Mouse (Mus musculus) midbrain, embryonic 15.5 days (tissue): Measurements from ENCODE around the gene Eml6. TPM values are rescaled to one million over a fixed set of nuclear protein-coding genes. Genes with fewer than 3 reads are reported as not detected.
"Not testable (repeated sequence)": the region's sequence is repeated elsewhere in the genome, so short reads cannot be mapped to it uniquely, and the experiment has no call there.

Experiments used
- ATAC-seq: fragments of 200-750 bp; cut with Nextera tagmentation; replicated peaks from 2 replicates; pipeline ENCODE4 v1.8.0; 2017; ENCODE audit warnings: moderate TSS enrichment
- H3K27ac ChIP-seq: fragments of 300-500 bp; sonication (generic); 2 replicates; pipeline ENCODE4 v1.5.1; 2015; ENCODE audit warnings: mild to moderate bottlenecking, inconsistent platforms
- H3K27me3 ChIP-seq: fragments of 300-500 bp; sonication (generic); replicated peaks from 2 replicates; pipeline ENCODE4 v1.6.1; 2015; ENCODE audit warnings: inconsistent platforms
- H3K36me3 ChIP-seq: fragments of 300-500 bp; sonication (generic); replicated peaks from 2 replicates; pipeline ENCODE4 v1.6.1; 2015; ENCODE audit warnings: inconsistent platforms
- H3K4me1 ChIP-seq: fragments of 300-500 bp; sonication (generic); 2 replicates; pipeline ENCODE4 v1.6.1; 2015; ENCODE audit warnings: inconsistent platforms
- H3K4me2 ChIP-seq: fragments of 300-500 bp; sonication (generic); 2 replicates; pipeline ENCODE4 v1.6.1; 2015; ENCODE audit warnings: inconsistent platforms, mild to moderate bottlenecking, moderate library complexity
- H3K4me3 ChIP-seq: fragments of 300-500 bp; sonication (generic); 2 replicates; pipeline ENCODE4 v1.5.1; 2015; ENCODE audit warnings: mild to moderate bottlenecking, inconsistent platforms
- H3K9ac ChIP-seq: fragments of 300-500 bp; sonication (generic); 2 replicates; pipeline ENCODE4 v1.6.1; 2015; ENCODE audit warnings: mild to moderate bottlenecking, inconsistent platforms
- H3K9me3 ChIP-seq: fragments of 300-500 bp; sonication (generic); 2 replicates; pipeline ENCODE4 v1.6.1; 2016; ENCODE audit warnings: inconsistent platforms
- WGBS: fragments of 180-500 bp; shearing (Covaris S2); methylation state at CpG from one replicate; pipeline ENCODE4 v1.1.7; 2015; ENCODE audit warnings: mixed read lengths; 5-methylcytosine and 5-hydroxymethylcytosine counted together
- polyA plus RNA-seq: library from polyadenylated mRNA; unstranded; fragments of >200 nt; fragmentation: Nextera tagmentation; extraction: Ambion mirVana; gene quantifications from 2 replicates; pipeline ENCODE4 v1.2.1, GENCODE M21; 2015

Eml6 gene
- polyA plus RNA-seq, 1 experiment from 2014 or later = 7.7 TPM

DNA sequence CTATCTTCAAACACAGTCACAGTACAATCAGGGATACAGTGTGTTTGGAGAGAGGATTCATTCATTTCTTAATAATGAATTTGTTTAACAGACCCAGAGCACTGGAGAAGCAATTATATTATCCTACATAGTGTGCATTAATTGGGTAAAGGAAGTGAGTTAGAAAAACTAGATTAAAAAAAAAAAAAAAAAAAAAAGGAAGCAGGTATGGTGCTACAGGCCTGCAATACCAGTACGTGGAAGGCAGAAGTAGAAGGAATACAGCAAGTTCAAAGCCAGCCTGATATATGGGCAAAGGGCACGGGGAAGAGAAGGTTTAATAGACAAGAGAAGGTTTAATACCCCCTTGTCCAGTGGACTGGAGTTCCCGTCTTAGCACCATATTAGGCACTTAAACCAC lies 246.9 kb downstream of the Eml6 start:
- H3K27ac ChIP-seq = no peak overlapping the region
- ATAC-seq = no peak
- H3K4me3 ChIP-seq = no peak overlapping the region
- no peak overlapping the region for H3K9ac ChIP-seq
- H3K9me3 ChIP-seq = no peaks in the 10 kb centered on the region
- WGBS = 68% methylated on average over 3 of the region's 3 CpGs
- no peaks in the 10 kb centered on the region for H3K27me3 ChIP-seq
- H3K36me3 ChIP-seq = 0 out of 2 replicates have a peak, but pooled peaks cover 3% of the 10 kb centered on the region
- no peak overlapping the region for H3K4me2 ChIP-seq
- H3K4me1 ChIP-seq = 0 out of 2 replicates have a peak, but pooled peaks cover 7% of the 10 kb centered on the region

DNA sequence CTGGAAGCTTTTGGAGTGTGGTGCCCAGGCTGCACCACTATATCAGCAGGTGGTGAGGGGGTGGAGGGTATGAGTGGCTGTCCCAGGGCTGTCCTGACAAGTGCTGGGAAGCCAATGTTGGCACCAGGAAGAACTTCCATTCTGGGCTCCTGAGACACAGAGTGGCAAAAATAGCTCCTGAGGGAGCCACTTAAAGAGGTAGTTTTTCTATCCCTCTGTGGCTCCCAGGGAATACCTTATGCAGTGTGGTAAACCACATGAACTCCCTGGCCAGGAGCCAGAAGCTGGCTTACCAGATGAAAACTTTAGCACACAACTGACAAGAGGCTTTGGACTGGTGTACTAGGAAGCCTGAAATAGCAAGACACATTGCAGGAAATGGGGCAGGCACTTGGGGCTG lies 247.9 kb downstream of the Eml6 start:
- no peak overlapping the region for H3K9ac ChIP-seq
- no peak for ATAC-seq
- H3K36me3 ChIP-seq = 0 out of 2 replicates have a peak, but pooled peaks cover 3% of the 10 kb centered on the region
- H3K4me1 ChIP-seq = 0 out of 2 replicates have a peak, but pooled peaks cover 7% of the 10 kb centered on the region
- H3K27ac ChIP-seq = no peak overlapping the region
- no peaks in the 10 kb centered on the region for H3K27me3 ChIP-seq
- no peak overlapping the region for H3K4me3 ChIP-seq
- no peaks in the 10 kb centered on the region for H3K9me3 ChIP-seq
- H3K4me2 ChIP-seq = no peak overlapping the region

DNA sequence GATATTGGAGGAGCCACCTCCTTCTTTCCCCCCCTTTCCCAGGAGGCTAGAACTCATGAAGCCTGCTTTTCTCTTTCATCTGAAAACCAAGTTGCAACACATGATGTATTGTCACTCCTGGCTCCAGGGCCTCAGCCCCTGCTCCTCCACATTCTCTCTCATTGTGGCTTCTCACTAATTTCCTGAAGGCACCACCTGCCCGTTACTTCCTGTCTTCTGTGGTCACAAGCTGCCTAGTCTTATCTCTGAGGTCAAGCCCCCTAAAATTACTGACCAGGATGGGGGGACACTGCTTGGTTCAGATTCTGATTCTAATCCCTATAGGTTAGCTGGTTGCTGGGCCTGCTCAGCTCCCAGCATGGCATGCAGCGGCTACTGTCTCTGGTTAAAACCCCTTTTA lies 251.1 kb downstream of the Eml6 start:
- Histone ChIP-seq H3K9me3 (no peaks in the 10 kb centered on the region), H3K4me3 (no peak overlapping the region), H3K9ac (no peak overlapping the region), H3K4me2 (no peak overlapping the region), H3K27me3 (no peaks in the 10 kb centered on the region), H3K27ac (no peak overlapping the region), H3K36me3 (0 out of 2 replicates have a peak, but pooled peaks cover 3% of the 10 kb centered on the region), H3K4me1 (0 out of 2 replicates have a peak, but pooled peaks cover 7% of the 10 kb centered on the region)
- no peak for ATAC-seq
- WGBS = 56% methylated on average over 2 of the region's 2 CpGs

DNA sequence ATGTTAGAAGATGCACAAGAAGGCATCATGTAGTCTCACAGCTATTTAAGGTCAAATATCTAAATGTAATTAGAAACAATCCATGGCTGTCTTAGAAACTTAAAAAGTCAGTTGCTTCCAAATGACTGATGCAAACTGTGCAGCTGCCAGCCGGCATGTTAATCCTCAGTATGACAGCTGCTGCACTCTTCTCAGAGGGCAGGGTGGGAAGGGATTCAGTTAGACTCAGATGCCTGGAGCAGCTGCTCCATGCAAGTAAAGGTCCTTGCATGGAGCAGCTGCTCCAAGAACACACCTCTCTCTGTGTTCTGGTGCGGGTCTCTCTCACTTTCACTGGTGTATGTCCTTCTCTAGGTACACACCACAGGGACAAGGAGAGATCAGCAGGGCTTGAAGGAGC lies 251.5 kb downstream of the Eml6 start:
- 0 out of 2 replicates have a peak, but pooled peaks cover 7% of the 10 kb centered on the region for H3K4me1 ChIP-seq
- no peak overlapping the region for H3K9ac ChIP-seq
- H3K9me3 ChIP-seq = no peaks in the 10 kb centered on the region
- no peak overlapping the region for H3K4me3 ChIP-seq
- 0 out of 2 replicates have a peak, but pooled peaks cover 3% of the 10 kb centered on the region for H3K36me3 ChIP-seq
- H3K27me3 ChIP-seq = no peaks in the 10 kb centered on the region
- no peak overlapping the region for H3K27ac ChIP-seq
- H3K4me2 ChIP-seq = no peak overlapping the region
- WGBS = 16% methylated on average over 2 of the region's 2 CpGs
- peak; percentile 67; the same call in 1 of the 2 replicates for ATAC-seq

DNA sequence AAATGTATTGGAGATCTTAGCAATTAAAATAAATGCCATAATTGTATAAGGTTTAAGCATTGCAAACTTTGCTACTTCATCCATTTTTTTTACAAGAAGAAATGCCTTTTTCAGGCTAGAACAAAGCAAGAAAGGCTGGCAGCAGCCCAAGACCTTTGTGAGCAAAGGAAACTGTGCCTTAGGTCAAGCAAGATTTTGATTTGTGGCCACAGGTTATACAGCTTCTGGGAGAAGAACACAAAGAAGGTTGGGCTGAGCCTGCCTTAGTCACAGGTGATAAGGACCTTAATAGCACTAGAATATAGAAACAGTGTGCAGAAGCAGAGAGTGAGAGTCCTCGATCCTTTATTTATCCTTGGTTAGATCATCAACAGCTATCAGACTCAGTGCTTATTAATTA lies 253.6 kb downstream of the Eml6 start:
- Histone ChIP-seq H3K4me2 (no peak overlapping the region), H3K27ac (no peak overlapping the region), H3K4me3 (no peak overlapping the region), H3K9me3 (no peaks in the 10 kb centered on the region), H3K9ac (no peak overlapping the region), H3K27me3 (no peaks in the 10 kb centered on the region), H3K4me1 (0 out of 2 replicates have a peak, but pooled peaks cover 7% of the 10 kb centered on the region), H3K36me3 (0 out of 2 replicates have a peak, but pooled peaks cover 3% of the 10 kb centered on the region)
- no peak for ATAC-seq
- WGBS = 85% methylated on average over 1 of the region's 1 CpGs

GRCm38 (mm10) chr11:29770666-29771400 lies 255.0 kb downstream of the Eml6 start:
- no peak for ATAC-seq
- Histone ChIP-seq H3K27me3 (no peaks in the 10 kb centered on the region), H3K9ac (no peak overlapping the region), H3K4me3 (no peak overlapping the region), H3K4me1 (0 out of 2 replicates have a peak, but pooled peaks cover 7% of the 10 kb centered on the region), H3K27ac (no peak overlapping the region), H3K9me3 (no peaks in the 10 kb centered on the region), H3K36me3 (no peaks in the 10 kb centered on the region), H3K4me2 (no peak overlapping the region)
- WGBS = 70% methylated on average over 3 of the region's 3 CpGs

DNA sequence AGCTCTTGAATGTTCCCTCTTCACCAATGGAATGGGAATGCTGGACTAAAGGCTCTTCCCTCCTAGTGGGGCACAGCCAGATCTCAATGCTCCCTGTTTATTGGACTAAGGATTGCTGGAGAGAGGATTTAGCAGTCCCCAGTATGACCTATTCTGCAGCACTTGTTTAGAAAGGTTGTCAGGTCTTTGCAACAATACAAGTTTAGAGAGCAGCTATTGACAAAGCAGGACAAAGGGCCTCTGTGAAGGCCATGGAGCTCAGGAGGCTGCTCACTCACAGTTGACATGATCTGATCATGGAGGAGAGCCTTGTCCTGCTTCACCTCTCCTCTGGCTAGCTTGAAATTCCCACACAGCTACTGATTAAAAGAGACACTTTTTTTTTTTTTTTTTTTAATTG lies 257.3 kb downstream of the Eml6 start:
- no peaks in the 10 kb centered on the region for H3K27me3 ChIP-seq
- no peak overlapping the region for H3K4me3 ChIP-seq
- H3K36me3 ChIP-seq = no peaks in the 10 kb centered on the region
- H3K9me3 ChIP-seq = no peaks in the 10 kb centered on the region
- no peak overlapping the region for H3K9ac ChIP-seq
- H3K4me1 ChIP-seq = no peaks in the 10 kb centered on the region
- ATAC-seq = no peak
- no peak overlapping the region for H3K4me2 ChIP-seq
- no peak overlapping the region for H3K27ac ChIP-seq

DNA sequence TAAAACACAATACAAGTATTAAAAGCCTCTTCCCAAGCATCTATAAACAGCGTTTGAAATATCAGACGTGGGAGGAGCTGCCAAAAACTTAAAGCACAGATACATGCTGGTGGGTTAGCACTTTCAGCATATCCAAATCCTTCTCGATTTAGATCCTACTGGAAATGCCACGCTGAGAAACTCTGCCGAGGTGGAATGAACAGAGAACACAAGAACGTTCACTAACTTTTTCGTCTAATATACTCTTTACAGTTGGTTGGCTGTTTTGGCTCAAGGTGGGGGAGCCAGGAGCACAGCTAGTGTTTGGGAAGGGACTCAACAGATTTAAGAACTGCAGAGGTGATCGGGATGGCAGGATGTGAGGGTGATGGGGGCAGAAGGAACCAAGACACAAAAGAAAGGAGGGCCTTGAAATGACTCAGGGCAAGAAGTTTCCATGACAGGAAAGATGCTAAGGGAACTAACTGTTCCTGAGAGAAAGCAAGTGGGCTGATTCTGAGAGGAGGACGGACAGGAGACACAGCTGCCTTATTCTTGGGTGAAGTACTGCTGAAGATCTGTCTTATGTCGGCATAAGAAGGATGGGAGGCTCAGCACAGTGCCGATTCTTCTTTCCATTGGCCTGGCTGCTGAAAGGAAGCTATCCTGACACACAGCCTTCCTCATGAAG lies 259.4 kb downstream of the Eml6 start:
- no peak for ATAC-seq
- Histone ChIP-seq H3K27me3 (no peaks in the 10 kb centered on the region), H3K4me2 (no peak overlapping the region), H3K9me3 (no peaks in the 10 kb centered on the region), H3K36me3 (no peaks in the 10 kb centered on the region), H3K4me1 (no peaks in the 10 kb centered on the region), H3K27ac (no peak overlapping the region), H3K4me3 (no peak overlapping the region), H3K9ac (no peak overlapping the region)
- 83% methylated on average over 11 of the region's 11 CpGs for WGBS

DNA sequence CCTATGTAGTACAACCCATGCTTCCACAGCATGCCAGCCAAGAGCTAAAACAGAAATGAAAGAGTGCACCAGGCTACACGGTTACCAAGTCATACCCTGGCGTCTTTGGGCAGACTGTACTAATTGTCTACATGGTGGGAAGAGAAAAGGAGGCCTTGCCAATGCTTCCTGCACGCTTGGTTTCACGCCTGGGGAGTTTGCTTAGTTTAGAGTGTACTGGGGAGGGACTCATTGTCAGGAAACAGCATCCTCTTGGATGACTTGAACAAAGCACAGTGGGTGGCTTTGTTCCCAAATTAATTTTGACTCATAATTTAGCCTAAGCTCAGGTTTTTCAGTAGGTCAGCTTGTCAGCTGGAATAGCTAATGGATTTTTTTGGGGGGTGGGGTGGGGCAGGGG lies 260.8 kb downstream of the Eml6 start:
- ATAC-seq = no peak
- WGBS = 28% methylated on average over 4 of the region's 4 CpGs
- H3K4me1 ChIP-seq = no peaks in the 10 kb centered on the region
- no peaks in the 10 kb centered on the region for H3K36me3 ChIP-seq
- no peak overlapping the region for H3K9ac ChIP-seq
- H3K9me3 ChIP-seq = no peaks in the 10 kb centered on the region
- no peak overlapping the region for H3K27ac ChIP-seq
- no peak overlapping the region for H3K4me2 ChIP-seq
- H3K27me3 ChIP-seq = no peaks in the 10 kb centered on the region
- no peak overlapping the region for H3K4me3 ChIP-seq

DNA sequence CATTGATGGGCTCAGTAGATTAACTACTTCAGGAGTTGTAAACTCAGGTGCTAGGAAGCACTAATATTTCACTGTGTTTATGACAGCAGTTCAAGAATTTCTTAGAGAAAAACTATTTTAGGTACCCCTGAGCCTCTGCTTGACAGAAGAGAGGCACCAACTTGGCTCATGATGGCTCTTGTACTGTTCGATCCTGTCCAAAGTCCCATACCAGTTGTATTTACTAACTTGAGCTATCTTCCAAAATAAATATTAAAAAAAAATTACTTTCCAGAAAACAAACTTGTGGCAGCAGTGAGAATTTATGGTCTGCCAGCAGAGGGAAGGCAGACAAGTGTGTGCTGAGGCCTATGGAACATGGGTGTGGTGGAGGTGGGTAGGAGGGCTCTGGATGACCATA lies 263.1 kb downstream of the Eml6 start:
- H3K4me1 ChIP-seq = no peaks in the 10 kb centered on the region
- H3K4me3 ChIP-seq = no peak overlapping the region
- H3K9me3 ChIP-seq = no peaks in the 10 kb centered on the region
- no peak for ATAC-seq
- H3K27ac ChIP-seq = no peak overlapping the region
- H3K27me3 ChIP-seq = no peaks in the 10 kb centered on the region
- H3K9ac ChIP-seq = no peak overlapping the region
- H3K4me2 ChIP-seq = no peak overlapping the region
- 96% methylated on average over 1 of the region's 1 CpGs for WGBS
- H3K36me3 ChIP-seq = no peaks in the 10 kb centered on the region

DNA sequence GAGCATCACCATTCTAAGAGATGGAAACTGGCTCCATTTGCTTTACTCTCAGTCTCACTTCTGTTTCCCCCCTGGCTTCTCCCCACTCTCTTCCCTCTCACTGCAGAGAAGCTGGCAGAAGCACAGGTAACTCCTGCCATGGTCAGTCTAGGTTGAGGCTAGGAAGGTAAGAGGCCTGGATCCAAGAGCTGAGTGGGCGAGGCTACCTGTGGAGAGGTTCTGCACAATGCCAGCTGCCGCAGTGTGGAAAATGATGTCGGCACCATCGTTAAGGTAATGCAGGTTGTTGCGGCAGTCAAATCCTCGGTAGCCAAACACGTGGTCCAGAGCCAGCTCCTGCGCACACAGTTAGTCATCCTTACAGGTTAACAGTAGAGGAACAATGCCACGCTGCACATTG lies 264.4 kb downstream of the Eml6 start:
- WGBS = 92% methylated on average over 9 of the region's 9 CpGs

GRCm38 (mm10) chr11:29758617-29759016 lies 267.2 kb downstream of the Eml6 start:
- Histone ChIP-seq H3K27ac (no peak overlapping the region), H3K9ac (no peak overlapping the region), H3K4me1 (no peaks in the 10 kb centered on the region), H3K36me3 (no peaks in the 10 kb centered on the region), H3K27me3 (no peaks in the 10 kb centered on the region), H3K4me3 (no peak overlapping the region), H3K9me3 (no peaks in the 10 kb centered on the region), H3K4me2 (no peak overlapping the region)
- WGBS = 90% methylated on average over 5 of the region's 5 CpGs
- ATAC-seq = no peak

More for the DNA sequence above, 264.4 kb downstream of the Eml6 start:
- Histone ChIP-seq H3K4me3 (no peak overlapping the region), H3K9me3 (no peaks in the 10 kb centered on the region), H3K27me3 (no peaks in the 10 kb centered on the region), H3K27ac (no peak overlapping the region), H3K9ac (no peak overlapping the region), H3K4me2 (no peak overlapping the region), H3K4me1 (no peaks in the 10 kb centered on the region), H3K36me3 (no peaks in the 10 kb centered on the region)
- no peak for ATAC-seq

DNA sequence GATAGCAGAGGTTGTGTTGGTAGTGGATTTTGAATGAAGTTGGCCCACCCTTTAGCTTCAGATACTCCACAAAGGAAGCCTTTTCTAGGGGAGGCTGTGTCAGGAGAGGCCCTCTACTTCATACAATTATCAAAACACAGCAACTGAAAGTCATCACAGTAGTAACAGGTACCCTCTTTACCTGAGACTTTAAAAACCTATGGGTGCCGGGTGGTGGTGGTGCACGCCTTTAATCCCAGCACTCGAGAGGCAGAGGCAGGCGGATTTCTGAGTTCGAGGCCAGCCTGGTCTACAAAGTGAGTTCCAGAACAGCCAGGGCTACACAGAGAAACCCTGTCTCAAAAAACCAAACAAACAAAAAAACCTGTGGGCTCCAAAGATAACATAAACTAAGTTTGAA lies 269.8 kb downstream of the Eml6 start:
- H3K4me3 ChIP-seq, H3K4me1 ChIP-seq, H3K27ac ChIP-seq, H3K9me3 ChIP-seq, H3K4me2 ChIP-seq, H3K27me3 ChIP-seq, H3K9ac ChIP-seq, ATAC-seq, H3K36me3 ChIP-seq: not testable (repeated sequence)
- 92% methylated on average over 5 of the region's 5 CpGs for WGBS
